Mouse (Mus musculus) lung, embryonic 14.5 days (tissue): ENCODE measurements around the gene Zfp593. TPM values are rescaled to one million over a fixed set of nuclear protein-coding genes. Genes with fewer than 3 reads are reported as not detected.

Experiments used
- ATAC-seq: fragments of 200-750 bp; cut with Nextera tagmentation; 2 replicates; pipeline ENCODE4 v1.8.0; 2017; ENCODE audit warnings: mild to moderate bottlenecking, moderate TSS enrichment, moderate library complexity; ENCODE audit not compliant: insufficient read depth
- DNase-seq: peaks from one replicate; pipeline ENCODE4 v3.0.0-alpha.2; 2015
- H3K27ac ChIP-seq: fragments of 300-500 bp; sonication (generic); 2 replicates; pipeline ENCODE4 v1.5.1; 2014; ENCODE audit warnings: low read depth, mild to moderate bottlenecking, moderate library complexity
- H3K27me3 ChIP-seq: fragments of 300-500 bp; sonication (generic); 2 replicates; pipeline ENCODE4 v1.6.1; 2014; ENCODE audit warnings: low read length, control low read depth; ENCODE audit not compliant: insufficient read depth
- H3K36me3 ChIP-seq: fragments of 300-500 bp; sonication (generic); 2 replicates; pipeline ENCODE4 v1.6.1; 2014; ENCODE audit warnings: control low read depth; ENCODE audit not compliant: insufficient read depth
- H3K4me1 ChIP-seq: fragments of 300-500 bp; sonication (generic); 2 replicates; pipeline ENCODE4 v1.6.1; 2014; ENCODE audit warnings: antibody characterized with exemption, control low read depth; ENCODE audit not compliant: insufficient read depth
- H3K4me2 ChIP-seq: fragments of 300-500 bp; sonication (generic); 2 replicates; pipeline ENCODE4 v1.6.1; 2014; ENCODE audit warnings: mild to moderate bottlenecking
- H3K4me3 ChIP-seq: fragments of 300-500 bp; sonication (generic); 2 replicates; pipeline ENCODE4 v1.5.1; 2014; ENCODE audit warnings: low read depth, low read length
- H3K9ac ChIP-seq: fragments of 300-500 bp; sonication (generic); 2 replicates; pipeline ENCODE4 v1.6.1; 2014
- H3K9me3 ChIP-seq: fragments of 300-500 bp; sonication (generic); 2 replicates; pipeline ENCODE4 v1.6.1; 2016; ENCODE audit warnings: low read depth, low read length, control low read depth
- CTCF ChIP-seq: IDR thresholded peaks from 2 replicates; pipeline ENCODE4 v1.5.1; 2016; ENCODE audit warnings: antibody characterized with exemption, low read depth
- WGBS: fragments of 180-500 bp; shearing (Covaris S2); extraction: QIAGEN DNeasy Blood & Tissue Kit; methylation state at CpG from one replicate; pipeline ENCODE4 v1.1.7; 2014; 5-methylcytosine and 5-hydroxymethylcytosine counted together
- polyA plus RNA-seq: library from polyadenylated mRNA; unstranded; fragments of >200 nt; fragmentation: Nextera tagmentation; extraction: Ambion mirVana; gene quantifications from 2 replicates; pipeline ENCODE4 v1.2.1, GENCODE M21; 2014

The Zfp593 gene
- polyA plus RNA-seq, 1 experiment from 2014 or later: 17.5 TPM

DNA sequence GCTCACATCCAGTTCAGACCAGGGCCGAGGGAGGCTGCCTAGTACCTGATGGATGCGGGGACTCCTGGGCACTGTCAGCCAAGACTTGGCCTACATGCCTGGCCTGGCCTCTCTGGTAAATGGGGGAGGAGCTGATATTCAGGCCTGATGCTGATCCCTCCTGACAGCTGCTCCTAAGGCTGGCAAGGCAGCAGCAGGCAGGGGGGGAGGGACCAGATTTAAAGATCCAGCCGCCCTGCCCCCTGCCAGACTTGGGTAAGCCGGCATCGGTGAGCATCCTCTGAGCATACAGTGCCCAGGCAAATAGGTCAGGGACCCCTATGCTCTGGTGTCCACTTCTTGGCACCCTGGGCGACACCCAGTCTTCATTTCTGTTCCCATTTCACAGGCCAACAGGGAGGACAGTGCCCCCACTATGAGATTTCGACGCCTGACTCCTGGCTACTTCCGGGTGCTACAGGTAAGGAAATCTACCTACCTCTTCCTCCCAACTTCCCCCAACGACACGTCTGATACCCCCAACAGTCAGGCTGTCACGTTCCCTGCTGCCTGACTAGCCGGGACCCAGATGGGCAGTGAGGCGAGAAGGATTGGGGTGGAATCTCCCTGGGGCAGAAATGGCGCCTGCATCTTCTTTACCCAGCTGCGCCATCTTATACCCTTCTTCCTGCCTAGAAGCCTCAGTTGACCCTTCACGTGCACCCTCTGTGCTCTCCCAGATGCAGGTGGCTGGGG, 1.7 kb downstream of the Zfp593 start, which contains the start of gene E130218I03Rik:
TSS of gene E130218I03Rik (plus strand) at position 147 of the 735 bp plus-strand sequence.
- H3K4me1 ChIP-seq: peaks cover 7% of the 10 kb centered on the region
- DNase-seq (no peak), ATAC-seq (no peak)
- no peak for TF ChIP-seq CTCF
- peaks cover 14% of the 10 kb centered on the region for H3K27me3 ChIP-seq
- no peak within 1 kb of the TSS for H3K9ac ChIP-seq
- H3K36me3 ChIP-seq: no peaks in the 10 kb centered on the region
- H3K9me3 ChIP-seq: no peaks in the 10 kb centered on the region
- WGBS: 89% methylated on average over 17 of the region's 17 CpGs
- peak within 1 kb of the TSS; percentile 84 for H3K4me3 ChIP-seq
- peak within 1 kb of the TSS; percentile 93 for H3K4me2 ChIP-seq
- H3K27ac ChIP-seq: no peak within 1 kb of the TSS

DNA sequence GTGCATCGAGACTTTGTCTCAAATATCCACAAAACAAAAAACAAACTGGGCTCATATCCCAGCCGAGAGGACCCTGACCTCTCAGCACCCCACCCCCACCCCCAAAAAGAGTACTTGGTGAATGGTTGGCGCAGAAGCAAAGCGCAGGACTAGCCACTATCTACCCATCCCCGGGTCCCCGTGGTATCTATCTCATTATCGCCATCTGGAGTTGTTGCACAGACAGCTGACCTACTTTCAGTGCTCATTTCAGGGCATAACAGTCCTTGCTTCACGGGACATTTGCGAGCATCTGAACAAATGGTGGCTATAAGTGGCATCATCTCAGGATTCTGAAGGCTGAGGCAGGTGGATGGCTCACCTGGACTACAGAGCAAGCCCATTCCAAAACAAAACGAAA, 6.7 kb downstream of the Zfp593 start:
- Histone ChIP-seq H3K36me3 (no peaks in the 10 kb centered on the region), H3K27me3 (no peaks in the 10 kb centered on the region; the same call in 1 of the 2 replicates), H3K4me1 (no peaks in the 10 kb centered on the region), H3K27ac (no peak overlapping the region), H3K9ac (no peak overlapping the region), H3K4me2 (peak overlapping the region; percentile 56), H3K9me3 (no peaks in the 10 kb centered on the region), H3K4me3 (peak overlapping the region; percentile 39)
- no peak; the same call in 1 of the 2 replicates for ATAC-seq
- WGBS: 10% methylated on average over 10 of the region's 10 CpGs
- TF ChIP-seq CTCF: no peak
- no peak for DNase-seq

DNA sequence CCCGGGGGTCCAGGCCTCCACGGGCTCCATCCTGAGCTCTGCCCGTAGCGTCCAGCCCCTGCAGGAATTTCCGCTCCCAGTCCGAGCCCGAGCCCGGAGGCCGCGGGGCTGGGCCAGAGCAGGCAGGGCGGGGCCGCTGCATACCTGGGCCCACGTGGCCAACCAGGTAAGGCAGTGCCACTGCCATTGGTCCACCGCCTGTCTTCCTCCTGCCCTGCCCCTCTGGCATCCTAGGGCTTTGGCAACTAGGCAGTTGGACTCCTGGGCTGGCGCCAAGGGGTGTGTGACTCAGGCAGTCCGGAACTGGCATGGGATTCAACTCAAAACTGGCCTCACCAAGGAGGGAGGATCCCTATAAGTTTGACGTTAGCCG, 7.1 kb downstream of the Zfp593 start, which contains the start of gene Cnksr1:
TSS of gene Cnksr1 (minus strand) at position 121 of the 373 bp plus-strand sequence.
- Histone ChIP-seq H3K9ac (peak within 1 kb of the TSS; percentile 43), H3K4me3 (peak within 1 kb of the TSS; percentile 39), H3K9me3 (no peaks in the 10 kb centered on the region), H3K36me3 (no peaks in the 10 kb centered on the region), H3K4me1 (no peaks in the 10 kb centered on the region), H3K27me3 (no peaks in the 10 kb centered on the region; the same call in 1 of the 2 replicates), H3K27ac (peak within 1 kb of the TSS; percentile 46; the same call in 1 of the 2 replicates), H3K4me2 (peak within 1 kb of the TSS; percentile 56)
- 2% methylated on average over 18 of the region's 18 CpGs for WGBS
- TF ChIP-seq CTCF: no peak
- peak; percentile 89 for ATAC-seq
- peak; percentile 83 for DNase-seq

DNA sequence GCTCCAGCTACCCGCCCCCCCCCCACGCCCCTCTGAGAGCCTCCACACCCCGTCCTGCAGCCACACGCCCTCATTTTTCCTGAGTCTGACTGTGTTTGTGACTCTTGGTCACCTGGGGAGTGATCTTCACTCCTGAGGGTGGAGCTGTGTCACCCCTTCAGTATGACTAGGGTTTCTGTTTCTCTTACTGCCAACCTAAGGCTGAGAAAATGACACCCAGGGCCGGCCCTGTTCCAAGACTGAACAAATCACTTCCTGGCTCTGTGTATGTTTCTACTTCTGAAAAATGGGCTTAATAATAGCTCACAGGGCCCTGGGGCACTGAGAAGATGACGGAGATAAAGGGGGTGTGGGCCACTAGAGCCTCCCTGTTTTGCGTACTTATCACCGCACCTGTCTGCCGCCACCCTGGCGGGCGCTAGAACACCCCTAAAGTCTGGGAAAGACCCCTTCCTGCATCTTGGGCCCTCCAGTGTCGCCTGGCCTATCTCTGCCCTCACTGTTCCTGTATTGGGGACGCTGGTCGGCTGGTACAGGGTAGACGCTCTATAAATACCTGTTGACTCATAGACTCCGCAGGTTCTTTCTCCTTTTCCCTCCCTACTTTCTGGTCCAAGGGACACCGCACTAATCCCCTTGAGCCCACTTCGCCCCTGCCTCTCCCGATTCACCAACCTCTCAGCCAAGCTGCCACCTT, 7.7 kb downstream of the Zfp593 start:
- TF ChIP-seq CTCF: no peak
- Histone ChIP-seq H3K36me3 (no peaks in the 10 kb centered on the region), H3K4me3 (peak overlapping the region; percentile 39), H3K4me2 (peak overlapping the region; percentile 56), H3K9ac (peak overlapping the region; percentile 43), H3K9me3 (no peaks in the 10 kb centered on the region), H3K27ac (peak overlapping the region; percentile 46; the same call in 1 of the 2 replicates), H3K4me1 (no peaks in the 10 kb centered on the region), H3K27me3 (no peaks in the 10 kb centered on the region; the same call in 1 of the 2 replicates)
- DNase-seq: no peak
- 11% methylated on average over 19 of the region's 19 CpGs for WGBS
- peak; percentile 50; the same call in 1 of the 2 replicates for ATAC-seq

DNA sequence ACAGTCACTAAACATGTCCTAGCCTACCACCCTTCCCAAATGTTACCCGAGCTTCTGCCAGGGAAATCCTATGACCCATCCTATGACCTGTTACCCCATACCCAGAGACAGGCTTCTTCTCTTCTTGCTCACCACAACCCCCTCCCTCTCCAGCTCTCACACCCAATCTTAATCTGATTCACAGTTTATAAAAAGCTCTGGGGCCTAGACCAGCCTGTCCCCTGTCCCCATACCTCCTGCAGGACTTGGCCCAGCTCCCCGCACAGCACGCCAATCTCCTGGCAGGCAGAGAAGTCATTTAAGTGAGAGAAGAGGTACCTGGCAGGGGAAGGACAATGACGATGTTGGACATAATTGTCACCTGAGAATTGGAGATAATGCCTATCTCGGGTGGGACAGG, 10.5 kb downstream of the Zfp593 start:
- DNase-seq (no peak), ATAC-seq (no peak)
- Histone ChIP-seq H3K36me3 (0 out of 2 replicates have a peak, but pooled peaks cover 3% of the 10 kb centered on the region), H3K9ac (no peak overlapping the region), H3K27me3 (no peaks in the 10 kb centered on the region; the same call in 1 of the 2 replicates), H3K27ac (no peak overlapping the region), H3K9me3 (no peaks in the 10 kb centered on the region), H3K4me3 (no peak overlapping the region), H3K4me2 (no peak overlapping the region), H3K4me1 (no peaks in the 10 kb centered on the region)
- TF ChIP-seq CTCF: no peak
- 73% methylated on average over 5 of the region's 5 CpGs for WGBS

DNA sequence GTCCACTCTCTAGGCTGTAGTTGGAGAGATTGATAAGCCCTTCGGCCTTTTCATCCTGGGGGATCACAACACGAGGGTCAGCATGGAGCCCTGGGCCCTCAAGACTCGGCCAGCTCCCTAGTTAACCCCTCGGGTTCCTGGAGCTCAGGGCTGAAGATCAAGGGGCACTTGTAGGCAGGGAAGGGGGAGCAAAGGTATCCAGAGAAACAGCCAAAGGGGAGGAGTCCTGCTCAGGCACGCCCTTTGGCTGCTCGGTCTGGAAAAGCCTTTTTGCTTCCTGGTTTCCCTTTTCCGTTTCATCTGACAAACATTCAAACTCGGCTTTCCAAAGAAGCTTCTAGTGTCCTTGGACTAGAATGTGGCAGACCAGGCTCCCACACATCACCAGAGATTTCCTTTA, 15.0 kb downstream of the Zfp593 start:
- WGBS: 21% methylated on average over 8 of the region's 8 CpGs
- H3K4me1 ChIP-seq: no peaks in the 10 kb centered on the region
- DNase-seq: no peak
- no peak overlapping the region for H3K9ac ChIP-seq
- H3K36me3 ChIP-seq: 0 out of 2 replicates have a peak, but pooled peaks cover 3% of the 10 kb centered on the region
- no peaks in the 10 kb centered on the region; the same call in 1 of the 2 replicates for H3K27me3 ChIP-seq
- H3K27ac ChIP-seq: no peak overlapping the region
- ATAC-seq: no peak
- H3K9me3 ChIP-seq: no peaks in the 10 kb centered on the region
- no peak for TF ChIP-seq CTCF
- H3K4me3 ChIP-seq: no peak overlapping the region
- no peak overlapping the region for H3K4me2 ChIP-seq

DNA sequence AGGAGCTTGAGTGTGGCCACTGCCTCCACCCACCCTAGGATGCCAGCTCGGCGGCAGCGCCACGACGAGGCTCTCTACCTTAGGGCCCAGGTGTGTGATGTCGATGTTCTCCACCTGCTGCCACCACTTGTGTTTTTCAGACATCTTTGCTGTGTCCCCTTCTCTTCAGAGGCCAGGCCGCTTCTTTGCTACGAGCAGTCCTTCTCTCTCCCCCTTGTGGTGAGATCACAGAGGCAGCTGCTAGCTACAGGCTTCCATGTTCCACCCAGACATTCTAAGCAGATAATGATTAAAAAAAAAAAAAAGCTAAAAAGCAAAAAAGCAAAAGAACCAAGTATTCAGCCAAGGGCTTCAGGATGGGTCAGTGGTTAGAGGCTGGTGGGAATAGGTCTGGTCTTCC, 18.2 kb downstream of the Zfp593 start, which contains the start of gene Catsper4:
TSS of gene Catsper4 (minus strand) at position 190 of the 400 bp plus-strand sequence.
- Histone ChIP-seq H3K36me3 (0 out of 2 replicates have a peak, but pooled peaks cover 3% of the 10 kb centered on the region), H3K9ac (no peak within 1 kb of the TSS), H3K4me1 (no peaks in the 10 kb centered on the region), H3K4me3 (no peak within 1 kb of the TSS), H3K27me3 (no peaks in the 10 kb centered on the region), H3K9me3 (no peaks in the 10 kb centered on the region), H3K27ac (no peak within 1 kb of the TSS), H3K4me2 (no peak within 1 kb of the TSS)
- peak; percentile 33 for DNase-seq
- WGBS: 55% methylated on average over 8 of the region's 8 CpGs
- no peak for ATAC-seq
- peak; percentile 41; the same call in 1 of the 2 replicates for TF ChIP-seq CTCF
